Mouse (Mus musculus) liver, embryonic 12.5 days (tissue): ENCODE results near the gene Nrp2. TPM values are rescaled to one million over a fixed set of nuclear protein-coding genes. Genes with fewer than 3 reads are reported as not detected.

Source experiments
- ATAC-seq: fragments of 200-750 bp; cut with Nextera tagmentation; 2 replicates; pipeline ENCODE4 v1.8.0; 2017; ENCODE audit warnings: moderate number of reproducible peaks, mild to moderate bottlenecking, moderate library complexity
- H3K27ac ChIP-seq: fragments of 300-500 bp; sonication (generic); 2 replicates; pipeline ENCODE4 v1.5.1; 2016; ENCODE audit warnings: mild to moderate bottlenecking
- H3K27me3 ChIP-seq: fragments of 300-500 bp; sonication (generic); replicated peaks from 2 replicates; pipeline ENCODE4 v1.6.1; 2016; ENCODE audit warnings: mild to moderate bottlenecking, moderate library complexity
- H3K36me3 ChIP-seq: fragments of 300-500 bp; sonication (generic); 2 replicates; pipeline ENCODE4 v1.6.1; 2016; ENCODE audit warnings: mild to moderate bottlenecking, moderate library complexity
- H3K4me1 ChIP-seq: fragments of 300-500 bp; sonication (generic); 2 replicates; pipeline ENCODE4 v1.6.1; 2016
- H3K4me2 ChIP-seq: fragments of 300-500 bp; sonication (generic); 2 replicates; pipeline ENCODE4 v1.6.1; 2016; ENCODE audit warnings: mild to moderate bottlenecking, moderate library complexity
- H3K4me3 ChIP-seq: fragments of 300-500 bp; sonication (generic); 2 replicates; pipeline ENCODE4 v1.5.1; 2016; ENCODE audit warnings: mild to moderate bottlenecking, moderate library complexity
- H3K9ac ChIP-seq: fragments of 300-500 bp; sonication (generic); 2 replicates; pipeline ENCODE4 v1.6.1; 2016; ENCODE audit warnings: mild to moderate bottlenecking, moderate library complexity
- H3K9me3 ChIP-seq: fragments of 300-500 bp; sonication (generic); replicated peaks from 2 replicates; pipeline ENCODE4 v1.6.1; 2016; ENCODE audit warnings: mild to moderate bottlenecking, moderate library complexity
- WGBS: fragments of 180-500 bp; shearing (Covaris S2); methylation state at CpG from one replicate; pipeline ENCODE4 v1.1.7; 2016; ENCODE audit not compliant: insufficient replicate concordance; 5-methylcytosine and 5-hydroxymethylcytosine counted together
- polyA plus RNA-seq: library from polyadenylated mRNA; unstranded; fragments of >200 nt; fragmentation: Nextera tagmentation; extraction: Ambion mirVana; gene quantifications from 2 replicates; pipeline ENCODE4 v1.2.1, GENCODE M21; 2016

Gene Nrp2
- polyA plus RNA-seq, 1 experiment from 2014 or later: 2.5 TPM

GRCm38 (mm10) chr1:62823549-62824195, 120.6 kb downstream of the Nrp2 start:
- H3K4me2 ChIP-seq: no peak overlapping the region
- ATAC-seq: no peak
- no peak overlapping the region for H3K27ac ChIP-seq
- no peaks in the 10 kb centered on the region for H3K36me3 ChIP-seq
- 59% methylated on average over 6 of the region's 6 CpGs for WGBS
- H3K9me3 ChIP-seq: no peaks in the 10 kb centered on the region
- H3K4me1 ChIP-seq: 0 out of 2 replicates have a peak, but pooled peaks cover 9% of the 10 kb centered on the region
- no peak overlapping the region for H3K4me3 ChIP-seq
- H3K27me3 ChIP-seq: peaks cover 13% of the 10 kb centered on the region; the same call in 1 of the 2 replicates
- H3K9ac ChIP-seq: no peak overlapping the region

- Histone ChIP-seq H3K27ac (no peak overlapping the region), H3K4me2 (no peak overlapping the region), H3K4me1 (0 out of 2 replicates have a peak, but pooled peaks cover 9% of the 10 kb centered on the region), H3K9ac (no peak overlapping the region), H3K9me3 (no peaks in the 10 kb centered on the region), H3K36me3 (no peaks in the 10 kb centered on the region), H3K27me3 (peaks cover 13% of the 10 kb centered on the region; the same call in 1 of the 2 replicates), H3K4me3 (no peak overlapping the region)
- no peak for ATAC-seq
- 79% methylated on average over 17 of the region's 17 CpGs for WGBS
Measured at GRCm38 (mm10) chr1:62825822-62826765, 123.0 kb downstream of the Nrp2 start.

- ATAC-seq: no peak
- Histone ChIP-seq H3K9ac (no peak overlapping the region), H3K9me3 (no peaks in the 10 kb centered on the region), H3K27ac (no peak overlapping the region), H3K36me3 (no peaks in the 10 kb centered on the region), H3K4me3 (no peak overlapping the region), H3K4me1 (0 out of 2 replicates have a peak, but pooled peaks cover 9% of the 10 kb centered on the region), H3K4me2 (no peak overlapping the region), H3K27me3 (peaks cover 13% of the 10 kb centered on the region; the same call in 1 of the 2 replicates)
- 62% methylated on average over 10 of the region's 10 CpGs for WGBS
Measured at GRCm38 (mm10) chr1:62827316-62827715, 124.2 kb downstream of the Nrp2 start.

- Histone ChIP-seq H3K4me3 (no peak overlapping the region), H3K4me2 (no peak overlapping the region), H3K9ac (no peak overlapping the region), H3K9me3 (no peaks in the 10 kb centered on the region), H3K36me3 (no peaks in the 10 kb centered on the region), H3K4me1 (0 out of 2 replicates have a peak, but pooled peaks cover 9% of the 10 kb centered on the region), H3K27ac (no peak overlapping the region), H3K27me3 (peaks cover 13% of the 10 kb centered on the region; the same call in 1 of the 2 replicates)
- no peak for ATAC-seq
- WGBS: 44% methylated on average over 4 of the region's 4 CpGs
Measured at GRCm38 (mm10) chr1:62828156-62828555, 125.1 kb downstream of the Nrp2 start.

GRCm38 (mm10) chr1:62829690-62830417, 126.8 kb downstream of the Nrp2 start:
- H3K9ac ChIP-seq: no peak overlapping the region

GRCm38 (mm10) chr1:62830418-62830769, 127.3 kb downstream of the Nrp2 start:
- Histone ChIP-seq H3K9ac (no peak overlapping the region), H3K4me3 (no peak overlapping the region), H3K4me2 (no peak overlapping the region), H3K27ac (no peak overlapping the region), H3K9me3 (no peaks in the 10 kb centered on the region), H3K4me1 (0 out of 2 replicates have a peak, but pooled peaks cover 9% of the 10 kb centered on the region), H3K27me3 (0 out of 2 replicates have a peak, but pooled peaks cover 8% of the 10 kb centered on the region), H3K36me3 (no peaks in the 10 kb centered on the region)
- 71% methylated on average over 7 of the region's 7 CpGs for WGBS
- ATAC-seq: no peak

More at GRCm38 (mm10) chr1:62829690-62830417, 126.8 kb downstream of the Nrp2 start:
- ATAC-seq: no peak
- H3K4me2 ChIP-seq: no peak overlapping the region
- H3K4me1 ChIP-seq: 0 out of 2 replicates have a peak, but pooled peaks cover 9% of the 10 kb centered on the region
- H3K4me3 ChIP-seq: no peak overlapping the region
- WGBS: 50% methylated on average over 4 of the region's 4 CpGs
- H3K27ac ChIP-seq: no peak overlapping the region
- H3K9me3 ChIP-seq: no peaks in the 10 kb centered on the region
- H3K27me3 ChIP-seq: 0 out of 2 replicates have a peak, but pooled peaks cover 8% of the 10 kb centered on the region
- no peaks in the 10 kb centered on the region for H3K36me3 ChIP-seq

- no peak overlapping the region for H3K27ac ChIP-seq
- ATAC-seq: no peak
- H3K9me3 ChIP-seq: no peaks in the 10 kb centered on the region
- H3K9ac ChIP-seq: no peak overlapping the region
- no peaks in the 10 kb centered on the region for H3K36me3 ChIP-seq
- H3K4me2 ChIP-seq: no peak overlapping the region
- 0 out of 2 replicates have a peak, but pooled peaks cover 6% of the 10 kb centered on the region for H3K4me1 ChIP-seq
- no peak overlapping the region for H3K4me3 ChIP-seq
- H3K27me3 ChIP-seq: no peaks in the 10 kb centered on the region
- 50% methylated on average over 6 of the region's 6 CpGs for WGBS
Measured at GRCm38 (mm10) chr1:62831725-62832455, 128.8 kb downstream of the Nrp2 start.

- no peaks in the 10 kb centered on the region for H3K36me3 ChIP-seq
- H3K4me2 ChIP-seq: no peak overlapping the region
- no peaks in the 10 kb centered on the region for H3K4me1 ChIP-seq
- WGBS: 61% methylated on average over 1 of the region's 1 CpGs
- H3K27me3 ChIP-seq: no peaks in the 10 kb centered on the region
- no peak overlapping the region for H3K9ac ChIP-seq
- H3K9me3 ChIP-seq: no peaks in the 10 kb centered on the region
- ATAC-seq: no peak
- H3K27ac ChIP-seq: no peak overlapping the region
- no peak overlapping the region for H3K4me3 ChIP-seq
Measured at GRCm38 (mm10) chr1:62833356-62833755, 130.3 kb downstream of the Nrp2 start.

GRCm38 (mm10) chr1:62834443-62835185, 131.5 kb downstream of the Nrp2 start:
- H3K27ac ChIP-seq: no peak overlapping the region
- no peaks in the 10 kb centered on the region for H3K4me1 ChIP-seq
- H3K4me3 ChIP-seq: no peak overlapping the region
- no peak for ATAC-seq
- no peaks in the 10 kb centered on the region for H3K9me3 ChIP-seq
- no peak overlapping the region for H3K9ac ChIP-seq
- WGBS: 50% methylated on average over 1 of the region's 1 CpGs
- H3K36me3 ChIP-seq: no peaks in the 10 kb centered on the region
- no peak overlapping the region for H3K4me2 ChIP-seq
- no peaks in the 10 kb centered on the region for H3K27me3 ChIP-seq

GRCm38 (mm10) chr1:62838083-62838482, 135.0 kb downstream of the Nrp2 start:
- H3K4me2 ChIP-seq: no peak overlapping the region
- H3K4me1 ChIP-seq: no peaks in the 10 kb centered on the region
- H3K4me3 ChIP-seq: no peak overlapping the region
- H3K27me3 ChIP-seq: no peaks in the 10 kb centered on the region
- no peaks in the 10 kb centered on the region for H3K36me3 ChIP-seq
- H3K9ac ChIP-seq: no peak overlapping the region
- no peak overlapping the region for H3K27ac ChIP-seq
- 68% methylated on average over 3 of the region's 3 CpGs for WGBS
- H3K9me3 ChIP-seq: no peaks in the 10 kb centered on the region
- no peak for ATAC-seq
